In genomic region chr16:40436415-40436814, GRCm38 (mm10) we compare ENCODE assay signal across 27 mouse cellular contexts.
"Had no signal": no experiment of that assay in that cellular context is flagged by ENCODE, and none has a peak within 500 bp of the region (broad histone marks: within the 10 kb centered on the region; RNA-seq: fewer than 3 reads in every experiment).

No protein-coding gene starts in this region.

- H3K9ac ChIP-seq: intestine, embryonic 15.5 days; kidney, embryonic 15.5 days; limb, embryonic 12.5 days; limb, embryonic 15.5 days; liver, embryonic 14.5 days; liver, postnatal 0 days; midbrain, embryonic 12.5 days; midbrain, embryonic 15.5 days; neural tube, embryonic 12.5 days; neural tube, embryonic 15.5 days had no signal

- H3K27me3 ChIP-seq: intestine, embryonic 15.5 days; kidney, embryonic 15.5 days; limb, embryonic 12.5 days; limb, embryonic 15.5 days; midbrain, embryonic 12.5 days; midbrain, embryonic 15.5 days; neural tube, embryonic 12.5 days; neural tube, embryonic 15.5 days had no signal

- H3K9me3 ChIP-seq: intestine, embryonic 15.5 days; kidney, embryonic 15.5 days; limb, embryonic 12.5 days; limb, embryonic 15.5 days; midbrain, embryonic 12.5 days; midbrain, embryonic 15.5 days; neural tube, embryonic 12.5 days; neural tube, embryonic 15.5 days had no signal

- H3K4me2 ChIP-seq: intestine, embryonic 15.5 days; kidney, embryonic 15.5 days; limb, embryonic 12.5 days; limb, embryonic 15.5 days; liver, embryonic 11.5 days; midbrain, embryonic 12.5 days; neural tube, embryonic 12.5 days had no signal

- H3K36me3 ChIP-seq: intestine, embryonic 15.5 days; kidney, embryonic 15.5 days; limb, embryonic 12.5 days; limb, embryonic 15.5 days; midbrain, embryonic 12.5 days; midbrain, embryonic 15.5 days; neural tube, embryonic 12.5 days; neural tube, embryonic 15.5 days had no signal

- DNase-seq: kidney, adult 11 months; kidney, adult 8-10 months; kidney, postnatal 10 days; kidney, postnatal 36 days; layer of hippocampus, postnatal 36 days; left cerebral cortex, postnatal 4 days; liver, postnatal 0 days; lung, postnatal 10 days; right cerebral cortex, adult 18-20 months; right cerebral cortex, postnatal 14 days; right cerebral cortex, postnatal 4 days; thymus, adult 2 months; thymus, postnatal 14 days; thymus, postnatal 4 days had no signal

- H3K4me1 ChIP-seq: intestine, embryonic 15.5 days; kidney, embryonic 15.5 days; limb, embryonic 12.5 days; limb, embryonic 15.5 days; midbrain, embryonic 12.5 days; midbrain, embryonic 15.5 days; neural tube, embryonic 12.5 days had no signal

- ATAC-seq: intestine, embryonic 15.5 days; liver, postnatal 0 days; midbrain, embryonic 15.5 days had no signal

- H3K4me3 ChIP-seq: intestine, embryonic 15.5 days; kidney, embryonic 15.5 days; left cerebral cortex, adult 2 months; limb, embryonic 12.5 days; limb, embryonic 15.5 days; midbrain, embryonic 12.5 days; midbrain, embryonic 15.5 days; neural tube, embryonic 12.5 days; neural tube, embryonic 15.5 days had no signal

- H3K27ac ChIP-seq: intestine, embryonic 15.5 days; kidney, embryonic 15.5 days; left cerebral cortex, adult 2 months; limb, embryonic 12.5 days; limb, embryonic 15.5 days; liver, embryonic 14.5 days; macrophage; midbrain, embryonic 12.5 days; midbrain, embryonic 15.5 days; neural tube, embryonic 12.5 days; stomach, postnatal 0 days had no signal
